Mouse (Mus musculus): Measurements from ENCODE around the gene Sept11. TPM values are rescaled to one million over a fixed set of nuclear protein-coding genes. Genes with fewer than 3 reads are reported as not detected.

The Sept11 gene
- total and polyA plus RNA-seq, 2 experiments from 2014 or later = 104 TPM

DNA sequence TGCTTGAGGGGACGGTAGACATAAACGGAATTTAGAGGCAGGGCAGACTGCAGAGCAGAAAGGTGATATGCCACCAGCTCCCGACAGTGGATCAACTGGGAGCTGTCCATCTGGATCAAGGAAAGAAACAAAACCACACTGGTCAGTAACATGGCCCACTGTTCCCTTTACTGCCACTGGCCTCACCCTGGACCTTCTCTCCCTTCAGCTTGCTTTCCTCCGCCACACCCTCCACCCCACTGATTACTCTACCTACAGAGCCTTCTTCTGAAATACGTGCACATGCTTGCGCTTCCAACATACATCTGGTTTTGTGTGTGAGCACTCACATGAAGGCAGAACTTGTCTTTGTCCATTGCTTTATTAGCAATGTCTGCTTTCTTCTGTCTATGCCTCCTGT is 90.1 kb downstream of the Sept11 start:
- WGBS = 75% methylated on average over 6 of the region's 6 CpGs

DNA sequence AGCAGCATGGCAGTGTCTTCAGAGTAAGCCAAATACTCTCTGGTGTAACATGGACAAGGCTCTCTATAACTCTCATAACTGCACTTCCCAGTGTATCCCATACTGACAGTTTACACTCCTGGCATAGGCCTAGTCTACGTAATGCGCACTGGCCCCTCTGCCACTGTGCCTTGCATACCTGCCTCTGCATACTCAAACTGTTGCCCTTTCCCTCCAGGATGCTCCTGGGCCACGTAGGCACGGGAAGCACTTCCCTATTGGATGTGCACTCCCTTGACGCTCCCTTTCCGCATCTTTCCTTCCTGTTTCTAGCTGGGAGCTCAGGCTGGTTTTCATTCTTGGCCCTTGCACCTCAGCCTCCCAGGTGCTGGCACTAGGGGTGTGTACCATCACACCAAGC is 91.3 kb downstream of the Sept11 start:
- H3K9me3 ChIP-seq (ENCODE audit: low read length) = no peaks in the 10 kb centered on the region
- DNase-seq (no peak), ATAC-seq (no peak)
- no peak for TF ChIP-seq CTCF (IDR thresholded peaks at IDR 0.05; ENCODE audit: low read depth)
- no peak overlapping the region for H3K4me3 ChIP-seq (ENCODE audit: low read depth, low read length)
- H3K27me3 ChIP-seq (ENCODE audit: insufficient read depth, low read length) = no peaks in the 10 kb centered on the region
- WGBS = 88% methylated on average over 6 of the region's 6 CpGs
- H3K27ac ChIP-seq (ENCODE audit: low read depth, low read length) = no peak overlapping the region
- peaks cover 53% of the 10 kb centered on the region for H3K36me3 ChIP-seq (ENCODE audit: insufficient read depth)
- no peaks in the 10 kb centered on the region for H3K4me1 ChIP-seq (ENCODE audit: insufficient read depth)
- H3K4me2 ChIP-seq (ENCODE audit: low read depth) = no peak overlapping the region
- H3K9ac ChIP-seq = no peak overlapping the region

More for the DNA sequence above, 90.1 kb downstream of the Sept11 start:
- Histone ChIP-seq H3K9ac (no peak overlapping the region), H3K4me3 (ENCODE audit: low read depth, low read length) (no peak overlapping the region), H3K27me3 (ENCODE audit: insufficient read depth, low read length) (no peaks in the 10 kb centered on the region), H3K36me3 (ENCODE audit: insufficient read depth) (peaks cover 48% of the 10 kb centered on the region), H3K4me2 (ENCODE audit: low read depth) (no peak overlapping the region), H3K9me3 (ENCODE audit: low read length) (no peaks in the 10 kb centered on the region), H3K27ac (ENCODE audit: low read depth, low read length) (no peak overlapping the region), H3K4me1 (ENCODE audit: insufficient read depth) (no peaks in the 10 kb centered on the region)
- DNase-seq (no peak), ATAC-seq (no peak)
- TF ChIP-seq CTCF (IDR thresholded peaks at IDR 0.05; ENCODE audit: low read depth) = no peak

DNA sequence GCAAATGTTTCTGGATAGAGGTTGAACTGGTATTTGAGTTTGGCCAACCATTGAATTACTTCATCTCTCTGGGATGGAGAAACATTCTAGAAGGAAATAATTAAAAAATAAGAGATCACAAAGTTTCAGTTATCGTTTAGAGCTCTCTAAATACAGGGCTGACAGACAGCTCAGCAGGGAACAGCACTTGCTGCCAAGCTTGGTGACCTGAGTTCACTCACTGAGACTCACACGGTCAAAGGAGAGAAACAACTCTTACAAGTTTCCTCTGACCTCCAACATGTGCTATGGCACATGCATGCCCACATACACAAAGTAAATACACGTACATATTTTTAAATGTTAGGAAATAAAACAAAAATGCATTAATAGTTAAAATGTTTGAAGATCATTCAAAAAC is 96.4 kb downstream of the Sept11 start:
- ATAC-seq = no peak
- peaks cover 33% of the 10 kb centered on the region for H3K36me3 ChIP-seq (ENCODE audit: insufficient read depth)
- H3K4me3 ChIP-seq (ENCODE audit: low read depth, low read length) = no peak overlapping the region
- DNase-seq = no peak
- no peaks in the 10 kb centered on the region for H3K27me3 ChIP-seq (ENCODE audit: insufficient read depth, low read length)
- H3K4me1 ChIP-seq (ENCODE audit: insufficient read depth) = no peaks in the 10 kb centered on the region
- H3K4me2 ChIP-seq (ENCODE audit: low read depth) = no peak overlapping the region
- no peak overlapping the region for H3K9ac ChIP-seq
- no peak for TF ChIP-seq CTCF (IDR thresholded peaks at IDR 0.05; ENCODE audit: low read depth)
- H3K9me3 ChIP-seq (ENCODE audit: low read length) = no peaks in the 10 kb centered on the region
- no peak overlapping the region for H3K27ac ChIP-seq (ENCODE audit: low read depth, low read length)
- WGBS = 51% methylated on average over 3 of the region's 3 CpGs

DNA sequence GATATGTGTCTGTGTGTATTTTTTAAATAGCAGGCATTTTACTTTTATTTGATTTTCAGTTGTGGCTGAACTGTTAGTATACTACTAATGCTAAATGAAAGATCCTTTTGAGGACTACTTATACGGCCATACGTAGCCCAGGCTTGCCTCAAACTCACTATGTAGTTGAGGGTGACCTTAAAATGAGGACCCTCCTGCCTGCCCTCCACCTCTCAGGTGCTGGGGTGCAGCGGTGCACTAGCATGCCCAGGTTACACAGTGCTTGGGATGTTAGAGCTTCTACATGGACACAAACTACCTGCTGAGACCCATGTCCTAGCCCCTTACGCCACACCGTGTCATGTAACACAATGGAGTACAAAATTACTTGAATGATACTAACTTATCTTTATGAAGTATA is 97.2 kb downstream of the Sept11 start:
- WGBS = 94% methylated on average over 5 of the region's 5 CpGs
- Histone ChIP-seq H3K4me2 (ENCODE audit: low read depth) (no peak overlapping the region), H3K9ac (no peak overlapping the region), H3K9me3 (ENCODE audit: low read length) (no peaks in the 10 kb centered on the region), H3K27me3 (ENCODE audit: insufficient read depth, low read length) (no peaks in the 10 kb centered on the region), H3K4me3 (ENCODE audit: low read depth, low read length) (no peak overlapping the region), H3K36me3 (ENCODE audit: insufficient read depth) (peaks cover 29% of the 10 kb centered on the region), H3K27ac (ENCODE audit: low read depth, low read length) (no peak overlapping the region), H3K4me1 (ENCODE audit: insufficient read depth) (no peaks in the 10 kb centered on the region)
- no peak for TF ChIP-seq CTCF (IDR thresholded peaks at IDR 0.05; ENCODE audit: low read depth)
- no peak for DNase-seq
- no peak for ATAC-seq

DNA sequence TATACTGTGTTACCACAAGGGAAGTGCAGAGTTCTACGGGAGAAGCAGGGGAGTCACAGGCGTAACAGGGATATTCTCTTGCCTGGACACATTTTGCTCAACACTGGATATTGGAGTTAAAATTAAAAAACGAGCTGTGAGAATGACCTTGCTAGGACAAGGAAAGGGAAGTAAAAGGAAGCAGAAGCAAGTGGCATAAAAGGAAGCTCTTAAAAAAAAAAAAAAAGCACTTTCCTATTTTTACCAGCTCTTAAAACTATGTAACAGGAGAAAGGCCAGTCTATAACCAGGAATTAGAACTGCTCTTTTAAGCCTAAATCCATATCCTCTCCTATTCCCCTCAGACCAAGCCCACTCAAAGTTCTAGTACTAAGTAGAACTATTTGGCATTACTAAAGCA is 105.0 kb downstream of the Sept11 start:
- Histone ChIP-seq H3K9ac (no peak overlapping the region), H3K27ac (ENCODE audit: low read depth, low read length) (no peak overlapping the region), H3K36me3 (ENCODE audit: insufficient read depth) (peaks cover 22% of the 10 kb centered on the region), H3K27me3 (ENCODE audit: insufficient read depth, low read length) (no peaks in the 10 kb centered on the region), H3K4me2 (ENCODE audit: low read depth) (no peak overlapping the region), H3K4me1 (ENCODE audit: insufficient read depth) (0 out of 2 replicates have a peak, but pooled peaks cover under 1% of the 10 kb centered on the region), H3K4me3 (ENCODE audit: low read depth, low read length) (no peak overlapping the region), H3K9me3 (ENCODE audit: low read length) (no peaks in the 10 kb centered on the region)
- WGBS = 91% methylated on average over 3 of the region's 3 CpGs
- ATAC-seq = no peak
- TF ChIP-seq CTCF (IDR thresholded peaks at IDR 0.05; ENCODE audit: low read depth) = no peak
- DNase-seq = no peak

DNA sequence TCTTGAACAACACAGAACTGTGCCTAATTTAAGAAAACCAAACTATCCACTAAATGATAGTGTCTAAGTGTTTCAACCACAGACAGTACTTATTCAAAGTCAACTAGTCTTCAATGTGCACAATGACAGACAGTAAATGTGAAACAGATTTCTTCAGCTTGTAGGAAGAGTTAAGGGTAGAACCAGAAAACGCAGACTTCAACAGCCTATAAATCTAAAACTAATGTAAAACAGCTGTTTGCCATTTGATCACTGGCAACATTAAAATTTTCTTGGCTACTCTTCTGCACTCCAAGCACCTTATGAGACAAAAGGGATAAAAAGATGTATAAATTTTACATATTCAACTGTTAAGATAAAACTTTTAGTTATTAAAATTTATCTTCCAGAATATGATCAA is 107.9 kb downstream of the Sept11 start:
- Histone ChIP-seq H3K9ac (no peak overlapping the region), H3K27ac (ENCODE audit: low read depth, low read length) (no peak overlapping the region), H3K4me2 (ENCODE audit: low read depth) (no peak overlapping the region), H3K27me3 (ENCODE audit: insufficient read depth, low read length) (no peaks in the 10 kb centered on the region), H3K4me3 (ENCODE audit: low read depth, low read length) (no peak overlapping the region), H3K4me1 (ENCODE audit: insufficient read depth) (peaks cover 9% of the 10 kb centered on the region; the same call in 1 of the 2 replicates), H3K9me3 (ENCODE audit: low read length) (no peaks in the 10 kb centered on the region), H3K36me3 (ENCODE audit: insufficient read depth) (peaks cover 22% of the 10 kb centered on the region)
- WGBS = 98% methylated on average over 1 of the region's 1 CpGs
- DNase-seq (no peak), ATAC-seq (no peak)
- no peak for TF ChIP-seq CTCF (IDR thresholded peaks at IDR 0.05; ENCODE audit: low read depth)

DNA sequence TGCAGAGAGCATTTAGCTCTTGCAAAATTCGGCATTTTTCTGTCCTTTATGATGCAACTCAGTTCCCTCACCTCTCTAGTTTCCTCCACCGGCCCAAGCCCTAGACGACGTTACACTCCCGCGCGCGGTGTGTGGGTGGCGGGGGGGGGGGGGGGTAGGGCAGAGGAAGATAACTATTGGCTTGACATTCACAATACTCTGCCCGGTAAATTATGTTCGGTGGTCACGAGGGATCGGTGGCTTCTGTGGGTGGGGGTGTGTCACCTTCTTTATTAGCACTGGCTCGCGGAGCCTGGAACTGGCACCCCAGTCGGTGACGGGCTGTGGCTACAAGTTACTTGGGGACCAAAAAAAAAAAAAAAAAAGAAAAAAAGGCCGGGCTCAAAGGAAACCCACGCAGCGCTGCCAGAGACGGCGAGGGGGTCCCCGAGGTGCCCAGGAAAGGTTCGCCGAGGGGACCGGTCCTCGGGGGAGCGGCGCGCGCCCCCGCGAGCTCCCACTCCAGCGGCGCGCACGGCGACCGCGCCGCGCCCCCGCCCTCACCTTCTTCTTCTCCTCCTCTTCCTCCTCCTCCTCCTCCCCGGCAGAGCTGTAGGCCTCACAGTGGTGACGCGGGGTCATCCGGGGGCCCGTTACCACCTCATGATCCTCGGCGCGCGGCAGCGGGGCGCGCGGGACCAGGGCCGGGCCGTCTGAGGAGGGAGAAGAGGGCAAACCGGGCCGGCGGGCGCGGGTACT is 112.3 kb downstream of the Sept11 start:
- WGBS = 2% methylated on average over 43 of the region's 63 CpGs
- Histone ChIP-seq H3K36me3 (ENCODE audit: insufficient read depth) (peaks cover 7% of the 10 kb centered on the region), H3K4me3 (ENCODE audit: low read depth, low read length) (peak overlapping the region; percentile 86), H3K4me2 (ENCODE audit: low read depth) (peak overlapping the region; percentile 68), H3K4me1 (ENCODE audit: insufficient read depth) (peaks cover 14% of the 10 kb centered on the region; the same call in 1 of the 2 replicates), H3K9ac (peak overlapping the region; percentile 85), H3K27me3 (ENCODE audit: insufficient read depth, low read length) (no peaks in the 10 kb centered on the region), H3K9me3 (ENCODE audit: low read length) (no peaks in the 10 kb centered on the region), H3K27ac (ENCODE audit: low read depth, low read length) (peak overlapping the region; percentile 91)
- TF ChIP-seq CTCF (IDR thresholded peaks at IDR 0.05; ENCODE audit: low read depth) = no peak
- DNase-seq = peak; percentile 54
- ATAC-seq = peak; percentile 42

Data from forebrain, postnatal 0 days (tissue).